Mouse (Mus musculus): ENCODE measurements around the gene Rccd1.

Rccd1 gene

DNA sequence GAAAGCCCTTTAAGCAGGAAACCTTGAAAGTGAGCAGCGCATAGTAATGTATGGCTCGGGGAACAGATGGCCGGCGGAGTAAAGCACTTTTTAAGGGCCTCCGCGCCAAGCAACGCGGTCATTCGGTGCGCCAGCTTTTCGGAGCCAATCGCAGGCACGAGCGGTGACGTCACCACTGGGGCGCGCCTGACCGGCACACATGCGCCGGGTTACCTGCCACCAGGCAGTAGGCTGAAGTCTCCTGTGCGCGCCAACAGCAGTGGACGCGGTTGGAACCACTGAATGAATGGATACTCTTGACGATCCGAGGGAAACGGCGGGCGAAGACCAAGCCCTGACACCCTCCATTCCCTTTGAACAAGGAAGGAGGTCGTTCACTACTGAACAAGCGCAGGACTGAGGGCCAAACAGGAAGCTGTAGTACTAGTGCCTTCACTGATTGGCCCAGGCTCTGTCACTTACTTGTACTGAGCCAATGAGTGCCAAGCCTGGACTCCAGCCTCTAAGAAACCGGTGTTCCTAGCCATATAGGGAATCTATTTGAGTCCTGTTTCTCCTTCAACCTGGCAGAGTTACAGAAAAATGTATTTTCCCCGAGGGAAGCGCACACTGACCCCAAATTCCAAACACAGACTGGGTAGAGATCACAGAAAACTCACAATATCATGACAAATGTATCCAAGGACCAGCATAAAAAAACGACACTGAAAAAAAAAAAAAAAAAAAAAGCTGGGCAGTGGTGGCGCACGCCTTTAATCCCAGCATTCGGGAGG lies at the start of gene Rccd1:
Gene Rccd1, minus strand, starts transcription at position 412 of the 773 bp plus-strand sequence.
- DNase-seq (ENCODE audit: low spot score in 2 of 2), result peak; percentile 88 to 91

GRCm38 (mm10) chr7:80373850-80374249 lies 49.6 kb upstream of the Rccd1 start:
- DNase-seq (ENCODE audit: low spot score in 2 of 2), result no peak

DNA sequence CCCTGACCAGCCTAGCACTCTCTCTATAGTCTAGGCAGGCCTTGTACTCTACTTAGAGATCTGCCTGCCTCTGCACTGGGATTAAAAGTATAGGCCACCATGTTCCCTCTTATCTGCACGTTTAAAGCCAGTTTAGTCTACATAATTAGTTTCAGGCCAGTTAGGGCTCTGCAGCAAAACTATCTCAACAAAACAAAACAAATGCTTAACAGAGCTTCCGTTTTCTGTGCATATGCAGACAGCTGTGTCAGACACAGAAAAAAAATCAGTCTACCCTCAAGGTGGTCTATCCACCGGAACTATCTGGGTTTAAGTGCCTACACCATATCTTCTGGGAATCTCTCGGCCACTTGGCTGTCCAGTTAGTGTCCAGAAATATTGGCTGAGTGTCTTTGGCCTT lies 49.1 kb upstream of the Rccd1 start:
- DNase-seq (ENCODE audit: low spot score in 2 of 2), result no peak

GRCm38 (mm10) chr7:80372667-80373066 lies 48.4 kb upstream of the Rccd1 start:
- DNase-seq (ENCODE audit: low spot score in 2 of 2), result no peak

GRCm38 (mm10) chr7:80372166-80372565 lies 47.9 kb upstream of the Rccd1 start:
- DNase-seq (ENCODE audit: low spot score in 2 of 2), result peak in 1 of 2 experiments; percentile 48

DNA sequence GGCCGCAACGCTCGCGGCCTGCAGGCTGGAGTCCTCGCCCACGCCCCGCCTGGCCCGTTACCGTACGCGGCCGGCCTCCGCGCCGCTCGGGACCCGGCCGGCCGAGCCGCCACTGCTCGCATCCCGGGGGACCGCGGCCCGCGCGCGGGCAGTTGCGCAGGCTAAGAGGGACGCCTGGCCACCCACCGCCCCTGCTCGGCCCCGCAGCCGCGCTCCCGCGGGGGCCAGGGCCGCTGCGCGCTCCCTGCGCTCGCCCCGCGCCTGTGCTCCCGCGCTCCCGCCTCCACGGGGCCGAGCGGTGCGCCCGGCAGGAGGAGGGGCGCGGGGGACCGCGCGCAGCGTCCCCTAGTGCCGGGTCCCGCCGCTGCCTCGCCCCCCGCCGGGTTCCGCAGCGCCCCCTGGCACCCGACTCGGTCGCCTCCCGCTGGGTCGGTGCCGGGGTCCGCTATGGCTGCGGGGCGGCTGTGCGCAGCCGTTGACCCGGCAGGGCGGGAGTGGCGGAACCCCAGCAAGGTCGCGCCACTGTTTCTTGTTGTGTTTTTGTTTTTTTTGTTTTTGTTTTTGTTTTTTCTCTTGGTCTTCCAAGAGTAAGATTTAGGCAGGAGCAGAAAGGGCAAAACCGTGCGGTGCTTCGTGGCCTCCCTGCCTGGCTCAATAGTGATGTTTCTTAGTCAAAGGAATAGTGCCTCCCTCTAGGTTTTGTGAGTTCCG lies 46.9 kb upstream of the Rccd1 start, which contains the start of gene Man2a2:
Gene Man2a2, minus strand, starts transcription at position 335 of the 711 bp plus-strand sequence.
- DNase-seq (ENCODE audit: low spot score in 2 of 2), result peak; percentile 45 to 76

DNA sequence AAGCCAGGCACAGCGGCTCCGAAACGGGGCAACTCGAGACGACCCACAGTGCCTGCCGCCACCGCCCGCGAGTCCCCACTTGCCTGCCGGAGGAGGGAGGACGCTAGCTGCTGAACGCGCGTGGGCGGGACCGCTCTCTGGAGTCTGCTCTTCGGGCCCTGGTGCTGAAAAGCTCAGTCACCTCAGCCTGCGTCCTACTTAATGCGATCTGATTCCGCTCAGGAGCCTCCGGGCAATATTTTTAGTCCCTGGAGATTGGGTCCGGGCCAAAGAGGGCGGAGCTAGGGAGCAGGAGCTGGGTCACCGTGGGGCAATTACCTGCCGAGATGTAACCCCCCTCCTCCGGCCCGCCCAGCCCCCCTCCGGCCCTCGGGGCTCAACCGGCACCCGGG lies 46.4 kb upstream of the Rccd1 start:
- DNase-seq (ENCODE audit: low spot score in 2 of 2), result peak; percentile 62 to 78

GRCm38 (mm10) chr7:80369967-80370431 lies 45.7 kb upstream of the Rccd1 start:
- DNase-seq (ENCODE audit: low spot score in 2 of 2), result no peak

GRCm38 (mm10) chr7:80369461-80369860 lies 45.2 kb upstream of the Rccd1 start:
- peak in 1 of 2 experiments; percentile 42 for DNase-seq (ENCODE audit: low spot score in 2 of 2)

GRCm38 (mm10) chr7:80368635-80369421 lies 44.6 kb upstream of the Rccd1 start:
- DNase-seq (ENCODE audit: low spot score in 2 of 2), result no peak

GRCm38 (mm10) chr7:80368009-80368408 lies 43.8 kb upstream of the Rccd1 start:
- no peak for DNase-seq (ENCODE audit: low spot score in 2 of 2)

- no peak for DNase-seq (ENCODE audit: low spot score in 2 of 2)
Measured at GRCm38 (mm10) chr7:80367232-80367631, 43.0 kb upstream of the Rccd1 start.

DNA sequence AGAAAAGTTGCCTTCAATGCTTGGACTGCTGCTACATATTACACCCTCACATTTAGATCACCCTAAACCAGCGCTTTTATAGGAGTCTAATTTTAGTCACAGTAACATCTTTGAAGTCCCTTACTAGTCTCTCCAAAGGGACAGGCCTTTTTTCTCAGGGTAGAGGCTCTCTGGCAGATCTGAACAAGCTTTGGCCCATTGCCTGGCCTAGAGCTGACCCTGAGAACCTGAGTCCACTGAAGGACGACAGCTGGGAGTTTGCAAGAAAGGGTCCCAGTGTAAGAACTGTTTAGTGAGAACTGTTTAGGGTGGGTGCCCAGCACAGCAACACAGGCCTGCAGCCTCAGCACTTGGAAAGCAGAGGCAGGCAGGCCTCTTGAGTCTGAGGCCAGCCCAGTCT lies 41.5 kb upstream of the Rccd1 start:
- DNase-seq (ENCODE audit: low spot score in 2 of 2), result no peak

GRCm38 (mm10) chr7:80360435-80360834 lies 36.2 kb upstream of the Rccd1 start:
- no peak for DNase-seq (ENCODE audit: low spot score in 2 of 2)

DNA sequence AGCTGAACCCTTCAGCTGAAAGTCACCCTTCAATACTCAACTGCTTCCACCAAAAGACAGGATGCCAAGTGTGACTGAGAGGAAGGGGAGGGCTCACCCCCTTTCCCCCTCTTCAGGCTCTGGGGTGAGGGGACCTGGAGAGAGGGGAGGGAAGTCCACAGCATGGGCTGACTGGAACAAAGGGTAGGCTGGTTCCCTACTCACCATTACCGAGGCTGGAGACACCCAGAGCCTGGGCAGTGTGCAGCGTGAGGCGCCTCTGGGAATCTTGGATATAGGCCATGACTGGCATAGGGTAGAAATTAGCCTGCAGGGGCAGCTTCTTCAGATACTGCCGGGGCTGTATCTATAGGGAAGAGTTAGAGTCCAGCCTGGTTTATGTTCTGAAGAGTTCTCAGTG lies 33.8 kb upstream of the Rccd1 start:
- DNase-seq (ENCODE audit: low spot score in 2 of 2), result no peak

DNA sequence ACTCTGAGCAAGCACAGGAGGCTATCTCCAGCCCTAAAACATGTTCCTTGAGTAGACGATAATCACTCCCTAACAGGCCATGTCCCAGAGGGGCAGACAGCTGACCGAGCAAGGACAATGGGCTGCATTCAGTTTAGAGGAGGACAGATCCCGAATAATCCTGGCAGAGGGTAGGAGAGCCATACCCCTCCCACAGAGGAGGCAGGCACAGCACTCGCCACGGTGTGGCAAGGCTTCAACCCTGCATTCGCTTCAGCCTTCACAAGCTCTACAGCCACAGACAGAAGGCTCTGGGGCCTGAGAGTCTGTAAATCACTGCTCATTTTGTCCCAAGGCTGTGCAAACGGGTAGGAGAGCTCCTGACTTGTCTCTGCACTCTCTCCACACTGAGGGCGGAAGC lies 32.9 kb upstream of the Rccd1 start:
- DNase-seq (ENCODE audit: low spot score in 2 of 2), result no peak

DNA sequence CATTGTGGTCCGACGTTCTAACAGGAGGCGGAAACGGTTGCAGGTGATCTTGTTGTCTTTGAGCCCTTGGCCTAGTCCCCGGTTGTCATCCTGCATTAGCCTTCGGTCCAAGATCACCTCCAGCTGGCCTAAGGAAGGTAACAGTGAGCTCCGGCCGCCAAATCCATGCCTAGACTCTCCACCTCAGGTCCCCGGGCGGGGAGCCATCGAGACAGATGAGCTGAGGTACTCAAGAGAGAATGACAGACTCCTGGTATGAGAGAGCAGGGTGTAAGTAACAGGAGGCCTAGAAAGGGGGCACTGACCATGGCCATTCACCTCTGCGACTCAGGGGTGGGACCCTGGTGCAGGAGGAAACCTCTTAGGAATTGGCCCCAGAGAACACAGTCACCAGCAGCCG lies 32.1 kb upstream of the Rccd1 start:
- DNase-seq (ENCODE audit: low spot score in 2 of 2), result no peak

GRCm38 (mm10) chr7:80352920-80353319 lies 28.7 kb upstream of the Rccd1 start:
- DNase-seq (ENCODE audit: low spot score in 2 of 2), result no peak

DNA sequence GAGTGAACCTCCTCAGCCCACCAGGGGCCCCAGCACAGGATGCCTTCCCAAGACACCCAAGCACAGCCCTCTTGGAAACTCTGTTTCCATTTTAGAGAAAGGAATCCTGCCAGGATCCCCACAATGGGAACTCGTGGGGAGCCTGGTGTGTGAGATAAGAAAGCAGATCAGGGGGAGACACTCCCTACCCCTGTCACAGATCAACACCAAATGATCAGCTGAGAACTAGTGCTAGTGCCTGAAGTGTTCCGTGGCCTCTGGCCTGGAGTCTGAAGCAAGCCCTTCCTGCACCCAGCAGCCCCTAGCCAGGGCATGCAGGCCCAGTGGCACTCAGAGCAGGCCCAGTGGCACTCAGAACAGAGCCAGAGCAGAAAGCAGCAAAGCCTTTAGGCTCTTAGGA lies 26.6 kb upstream of the Rccd1 start:
- DNase-seq (ENCODE audit: low spot score in 2 of 2), result no peak

DNA sequence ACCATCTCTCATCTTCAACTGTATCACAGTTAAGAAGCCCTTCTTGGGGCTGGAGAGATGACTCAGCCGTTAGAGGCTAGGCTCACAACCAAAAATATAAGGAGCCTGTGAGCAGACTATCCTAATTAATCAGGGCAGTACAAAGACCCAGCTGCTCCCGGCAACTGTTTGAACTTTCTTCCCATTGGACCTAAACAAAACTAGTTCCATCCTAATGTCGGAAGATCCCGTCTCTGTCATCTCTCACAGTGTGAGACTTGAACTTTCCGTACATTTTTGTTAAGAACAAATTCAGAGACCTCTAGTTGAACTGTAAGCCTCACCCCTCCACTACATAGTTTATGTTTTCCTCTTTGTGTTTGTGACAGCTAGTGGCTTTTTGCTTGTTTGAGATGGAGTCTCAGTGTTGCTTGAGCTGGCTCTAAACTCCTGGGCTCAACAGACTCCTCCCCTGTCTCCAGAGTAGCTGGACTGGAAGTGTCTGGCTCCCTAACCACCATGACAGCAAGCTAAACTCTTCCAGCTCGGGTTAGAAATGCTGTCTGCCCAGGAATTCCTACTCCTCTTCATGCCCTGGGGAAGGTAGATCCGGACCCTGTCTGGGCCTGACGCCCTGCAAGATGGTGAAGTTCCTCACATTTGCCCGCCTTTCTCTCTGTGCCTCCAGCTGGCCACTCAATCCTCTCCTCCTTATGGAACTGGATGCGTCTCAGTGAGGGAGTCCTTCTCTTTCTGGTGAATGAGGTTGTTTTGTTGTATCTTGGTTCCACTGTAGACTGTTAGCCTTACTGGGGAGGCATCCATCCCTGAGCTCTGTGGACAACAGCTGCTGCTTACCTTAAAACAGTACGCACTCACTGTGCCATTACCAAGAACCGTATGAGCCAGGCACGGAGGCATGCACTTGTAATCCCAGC lies 23.7 kb upstream of the Rccd1 start:
- no peak for DNase-seq (ENCODE audit: low spot score in 2 of 2)

- DNase-seq (ENCODE audit: low spot score in 2 of 2), result no peak
Measured at GRCm38 (mm10) chr7:80346830-80347229, 22.6 kb upstream of the Rccd1 start.
